Mouse (Mus musculus) CH12.LX (cell line): ENCODE measurements around the gene Il1r2.

Experiments used
- CHD2 ChIP-seq: IDR thresholded peaks from 2 replicates; pipeline ENCODE4 v1.6.1; 2011; ENCODE audit warnings: low read length, improper control_type of control experiment
- CTCF ChIP-seq, 2 experiments: IDR thresholded peaks in 1 of 2; conservative IDR thresholded peaks in 1 of 2; 2 replicates each; pipeline ENCODE4 v1.5.1; 2011 to 2012; ENCODE audit warnings: low read depth in 2 of 2, low read length in 2 of 2, improper control_type of control experiment in 1 of 2, inconsistent platforms in 1 of 2, mild to moderate bottlenecking in 1 of 2, moderate library complexity in 1 of 2
- EP300 ChIP-seq: IDR thresholded peaks from 2 replicates; pipeline ENCODE4 v1.6.1; 2011; ENCODE audit warnings: low read length, improper control_type of control experiment
- MAX ChIP-seq: IDR thresholded peaks from 2 replicates; pipeline ENCODE4 v1.6.1; 2011; ENCODE audit warnings: low read length, improper control_type of control experiment
- MAZ ChIP-seq: IDR thresholded peaks from 2 replicates; pipeline ENCODE4 v1.6.1; 2012; ENCODE audit warnings: low read depth, mild to moderate bottlenecking, inconsistent platforms, low read length, improper control_type of control experiment, moderate library complexity
- PAX5 ChIP-seq: IDR thresholded peaks from 2 replicates; pipeline ENCODE4 v1.6.1; 2012; ENCODE audit warnings: low read length, inconsistent platforms, mixed read lengths
- SIN3A ChIP-seq: IDR thresholded peaks from 2 replicates; pipeline ENCODE4 v1.6.1; 2012; ENCODE audit warnings: low read length, improper control_type of control experiment, inconsistent platforms
- SMC3 ChIP-seq: IDR thresholded peaks from 2 replicates; pipeline ENCODE4 v1.6.1; 2011; ENCODE audit warnings: low read depth, low read length, improper control_type of control experiment
- TBP ChIP-seq: conservative IDR thresholded peaks from 2 replicates; pipeline ENCODE4 v1.6.1; 2011; ENCODE audit warnings: low read depth, low read length, improper control_type of control experiment
- USF1 ChIP-seq: IDR thresholded peaks from 2 replicates; pipeline ENCODE4 v1.6.1; 2014; ENCODE audit warnings: low read depth, mild to moderate bottlenecking, inconsistent platforms, low read length, improper control_type of control experiment
- ZMIZ1 ChIP-seq: IDR thresholded peaks from 2 replicates; pipeline ENCODE4 v1.6.1; 2012; ENCODE audit warnings: low read depth, mild to moderate bottlenecking, inconsistent platforms, low read length, improper control_type of control experiment
- ZNF384 ChIP-seq: IDR thresholded peaks from 2 replicates; pipeline ENCODE4 v1.6.1; 2012; ENCODE audit warnings: low read depth, low read length, improper control_type of control experiment, inconsistent platforms

- TF ChIP-seq MAZ (no peak), CTCF (conservative IDR thresholded peaks at IDR 0.05 in 1 of 2, IDR thresholded peaks at IDR 0.05 in 1 of 2; ENCODE audit: low read depth in 2 of 2, low read length in 2 of 2) (no peak), ZMIZ1 (no peak), SIN3A (no peak; the same call in 1 of the 2 replicates), SMC3 (no peak), CHD2 (no peak), EP300 (0 out of 2 replicates have a peak, but pooled peaks have one; percentile 27), MAX (no peak), USF1 (no peak), TBP (no peak), ZNF384 (no peak), PAX5 (no peak)
These were observed 32.4 kb downstream of the Il1r2 start for GRCm38 (mm10) chr1:40106306-40106705.
